Mouse (Mus musculus) gastrocnemius, postnatal 10 days (tissue): Measurements from ENCODE around the gene Slc9b1. TPM values are rescaled to one million over a fixed set of nuclear protein-coding genes. Genes with fewer than 3 reads are reported as not detected.

ENCODE experiments used
- DNase-seq: peaks from one replicate; pipeline ENCODE4 v3.0.0; 2021; ENCODE audit warnings: mixed read lengths
- total RNA-seq, 2 experiments: library from RNA; stranded (reverse); gene quantifications; 2 replicates each; pipeline ENCODE4 v1.2.3; 2021

Slc9b1 gene
- total RNA-seq, 2 experiments from 2014 or later = not detected

DNA sequence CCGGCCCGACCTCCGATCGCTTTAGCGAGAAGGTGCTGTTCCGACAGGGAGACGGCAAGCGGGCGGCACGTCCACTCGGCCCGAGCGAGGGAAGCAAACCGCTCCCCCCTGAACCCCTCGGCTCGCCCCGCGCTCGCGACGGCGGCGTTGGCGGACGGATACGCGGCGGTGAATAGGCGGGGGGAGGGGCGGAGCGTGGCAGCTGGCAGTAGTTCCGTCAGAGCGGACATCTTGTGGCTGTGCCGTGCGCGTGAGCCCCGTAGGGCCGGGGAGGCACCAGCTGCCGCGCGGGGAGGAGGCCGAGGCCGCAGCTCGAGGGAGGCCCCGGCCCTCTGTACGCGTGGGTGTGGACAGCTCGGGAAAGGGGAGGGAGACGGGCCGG lies 90.7 kb downstream of the Slc9b1 start:
- peak; percentile 97 for DNase-seq

- DNase-seq = peak; percentile 81
Measured at GRCm38 (mm10) chr3:135438913-135439531, 91.2 kb downstream of the Slc9b1 start.

DNA sequence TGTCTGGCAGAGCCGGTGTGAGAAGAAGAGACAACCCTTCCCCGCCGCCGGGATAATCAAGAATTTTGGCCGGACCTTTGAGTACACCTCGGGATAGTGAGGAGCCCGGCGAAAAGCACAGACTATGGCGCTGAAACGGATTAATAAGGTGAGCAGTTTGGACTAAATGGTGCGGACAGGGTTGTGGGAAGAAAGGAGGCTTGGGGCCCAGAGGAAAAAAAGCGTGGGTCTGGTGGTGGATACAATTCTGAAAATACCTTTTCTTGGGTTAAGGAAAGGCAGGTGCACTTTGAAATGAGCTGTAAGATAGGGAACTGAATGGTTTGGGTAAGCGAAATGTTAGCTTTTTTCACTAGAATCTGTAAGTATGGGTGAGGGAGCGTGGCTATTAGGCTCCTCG lies 91.8 kb downstream of the Slc9b1 start:
- no peak for DNase-seq

DNA sequence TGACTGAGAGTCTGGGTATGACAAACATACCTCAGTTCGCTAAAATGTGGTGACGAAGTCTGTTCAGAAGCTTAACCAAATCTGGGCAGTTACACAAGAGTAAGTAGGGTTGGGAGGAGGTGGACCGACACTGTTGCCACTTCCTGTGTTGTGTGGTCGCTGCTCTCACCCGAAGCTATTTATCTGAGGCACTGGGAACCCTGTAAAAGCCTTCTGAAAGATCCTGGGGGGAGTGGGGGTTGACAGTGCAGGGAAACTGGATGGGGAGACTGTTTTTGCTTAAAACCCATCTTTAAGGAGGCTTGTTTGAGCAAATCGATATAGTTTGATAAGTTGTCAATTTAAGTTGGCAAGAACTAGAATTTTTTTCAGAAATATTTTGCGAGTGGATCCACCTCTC lies 92.4 kb downstream of the Slc9b1 start:
- peak; percentile 17 for DNase-seq

- no peak for DNase-seq
Measured at GRCm38 (mm10) chr3:135440621-135441020, 92.8 kb downstream of the Slc9b1 start.

GRCm38 (mm10) chr3:135444930-135445329 lies 97.1 kb downstream of the Slc9b1 start:
- no peak for DNase-seq

Other genes with a start within 250 kb of the Slc9b1 start
- 1 to 10 TPM; 3.6 to 5.0 TPM for gene Cenpe, start 135.5 kb upstream of the Slc9b1 start, total RNA-seq
- gene Bdh2, start 66.8 kb upstream of the Slc9b1 start, total RNA-seq = 1 to 10 TPM; 4.4 to 5.6 TPM
- 1 to 10 TPM in 1 of 2 experiments, under 1 TPM in 1; 0.23 to 7.5 TPM for gene Slc9b2, start 40.3 kb upstream of the Slc9b1 start, total RNA-seq
- gene Cisd2, start 75.9 kb downstream of the Slc9b1 start, total RNA-seq = 10 to 100 TPM; 21.3 to 21.8 TPM
- 100 to 1,000 TPM; 340 to 341 TPM for gene Ube2d3, start 90.1 kb downstream of the Slc9b1 start, total RNA-seq
- 10 to 100 TPM in 1 of 2 experiments, 1 to 10 TPM in 1; 6.8 to 12.8 TPM for gene Manba, start 137.6 kb downstream of the Slc9b1 start, total RNA-seq